Mouse (Mus musculus) cerebellum, adult 9-10 months (tissue): ENCODE results near the gene A1cf.

Experiments used
- DNase-seq: peaks from one replicate; pipeline ENCODE4 v3.0.0; 2022

The A1cf gene

DNA sequence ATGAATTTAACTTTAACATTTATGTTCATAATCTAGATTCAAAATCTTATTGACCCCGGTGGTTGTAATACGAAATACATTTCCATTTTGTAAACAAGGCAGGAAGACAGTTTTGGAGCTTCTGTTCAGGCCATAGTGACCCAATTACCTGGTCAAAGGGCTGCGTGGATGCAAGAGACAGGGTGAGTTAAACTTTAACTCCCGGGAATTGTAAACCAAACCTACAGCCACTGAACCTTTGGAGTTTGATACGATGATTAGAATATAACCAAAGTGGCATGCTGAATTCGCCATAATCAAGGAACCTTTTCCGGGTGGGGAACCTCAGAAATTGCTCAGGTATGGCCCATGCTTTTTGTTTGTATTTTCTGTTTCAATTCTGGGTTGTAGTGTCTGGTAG lies at the start of gene A1cf:
Gene A1cf (plus strand): TSS at position 244 of the 400 bp plus-strand sequence.
- DNase-seq: no peak

DNA sequence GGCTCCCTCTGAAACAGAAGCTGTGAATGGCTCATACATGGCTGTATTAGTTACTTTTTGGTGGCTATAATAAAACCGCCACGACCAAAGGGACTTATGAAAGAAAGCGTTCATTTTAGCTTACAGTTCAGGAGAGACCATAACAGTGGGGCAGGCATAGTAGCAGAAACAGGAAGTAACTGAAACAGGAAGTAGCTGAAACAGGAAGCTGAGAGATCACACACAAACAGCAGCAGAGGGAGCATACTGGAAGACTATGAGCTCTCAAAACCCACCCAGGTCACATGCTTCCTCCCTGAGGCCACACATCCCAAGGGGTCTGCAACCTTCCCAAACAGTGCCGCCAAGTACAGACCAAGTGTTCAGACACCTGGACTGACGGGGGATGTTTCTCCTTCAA lies 34.3 kb upstream of the A1cf start:
- no peak for DNase-seq

DNA sequence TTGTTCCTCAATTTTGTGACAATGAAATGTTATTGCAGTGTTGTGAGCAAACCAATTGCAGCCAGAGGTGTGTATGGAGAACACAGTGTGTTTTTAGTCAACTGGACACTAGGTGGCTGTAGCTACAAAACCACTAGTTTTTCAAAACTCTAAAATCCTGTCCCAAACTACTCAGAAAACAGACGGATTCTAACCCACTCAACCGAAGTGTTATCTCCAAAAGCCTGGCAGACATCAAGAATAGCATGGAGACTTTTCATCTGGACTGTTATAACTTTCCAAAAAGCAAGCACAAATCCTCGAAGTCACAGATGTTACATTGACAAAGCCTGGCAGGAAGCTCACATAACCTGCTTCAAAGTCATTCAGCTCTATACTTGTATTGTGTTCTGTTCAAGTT lies 6.7 kb upstream of the A1cf start:
- DNase-seq: no peak

DNA sequence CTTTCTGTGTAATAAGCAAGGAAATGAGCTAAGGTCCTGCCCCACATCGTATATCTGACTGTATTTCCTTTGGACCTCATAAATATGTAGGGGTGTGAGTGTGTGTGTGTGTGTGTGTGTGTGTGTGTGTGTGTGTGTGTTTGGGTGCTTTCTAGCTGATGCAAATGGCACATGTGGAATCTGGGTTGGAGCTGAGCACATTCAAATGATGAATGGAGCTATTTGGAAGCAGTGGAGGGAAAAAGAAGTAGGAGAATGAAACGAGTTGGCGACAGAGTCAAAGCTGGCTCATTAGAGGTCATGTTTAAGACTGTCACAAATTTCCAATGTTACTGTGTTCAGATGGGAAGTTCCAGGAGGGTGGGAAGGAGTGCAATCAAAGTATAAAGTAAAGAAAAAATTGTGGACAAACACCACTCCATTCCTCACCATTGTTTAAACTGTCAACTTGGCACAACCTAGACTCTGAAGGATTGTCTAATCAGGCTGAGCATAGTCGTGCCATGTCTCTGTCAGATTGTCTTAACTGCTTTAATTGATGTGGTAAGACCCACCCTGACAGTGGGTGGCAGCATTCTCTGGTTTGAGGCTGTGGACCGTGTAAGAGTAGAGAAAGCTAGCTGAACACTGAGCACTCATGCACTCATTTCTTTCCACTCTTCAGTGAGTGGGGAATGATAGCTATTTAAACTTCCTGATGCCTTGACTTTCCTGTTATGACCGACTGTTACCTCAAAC lies 5.9 kb upstream of the A1cf start:
- DNase-seq: no peak

DNA sequence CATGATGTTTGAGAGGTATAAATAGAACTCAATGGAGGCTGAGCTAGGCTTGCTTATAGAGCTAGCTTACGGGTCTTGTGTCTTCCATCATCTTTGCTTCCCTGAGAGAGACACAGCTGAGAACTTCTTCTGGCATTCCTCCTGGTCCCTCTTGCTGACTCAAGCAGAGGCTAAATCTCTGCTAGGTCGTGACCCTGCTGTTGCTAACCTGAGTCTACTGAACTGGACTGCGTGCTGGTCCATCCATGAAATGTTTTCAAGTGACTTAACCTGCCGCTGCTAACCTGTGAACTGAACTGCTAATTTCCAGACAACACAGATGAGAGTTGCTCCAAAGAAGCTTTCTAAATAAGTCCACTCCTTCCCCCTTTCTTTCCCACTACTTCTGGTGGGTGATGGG lies 3.1 kb upstream of the A1cf start:
- DNase-seq: no peak

DNA sequence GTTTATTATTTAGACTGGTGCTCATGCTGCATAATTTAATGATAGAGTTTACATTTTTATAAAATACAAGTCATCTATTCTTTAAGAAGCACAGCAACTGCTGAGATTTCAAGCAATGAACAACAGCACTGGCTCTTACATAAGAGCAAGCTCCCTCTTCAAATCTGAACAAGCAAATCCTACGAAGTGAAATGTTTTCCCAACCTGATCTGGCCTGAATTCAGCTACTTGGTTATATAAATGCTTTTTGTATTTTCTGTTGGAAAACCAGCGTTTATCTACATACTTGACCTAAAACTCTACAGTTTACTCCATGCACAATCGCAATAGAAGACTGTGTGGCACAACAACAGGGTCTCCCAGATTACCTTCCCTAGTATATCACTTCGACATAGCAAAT lies 488 bp upstream of the A1cf start:
- no peak for DNase-seq

DNA sequence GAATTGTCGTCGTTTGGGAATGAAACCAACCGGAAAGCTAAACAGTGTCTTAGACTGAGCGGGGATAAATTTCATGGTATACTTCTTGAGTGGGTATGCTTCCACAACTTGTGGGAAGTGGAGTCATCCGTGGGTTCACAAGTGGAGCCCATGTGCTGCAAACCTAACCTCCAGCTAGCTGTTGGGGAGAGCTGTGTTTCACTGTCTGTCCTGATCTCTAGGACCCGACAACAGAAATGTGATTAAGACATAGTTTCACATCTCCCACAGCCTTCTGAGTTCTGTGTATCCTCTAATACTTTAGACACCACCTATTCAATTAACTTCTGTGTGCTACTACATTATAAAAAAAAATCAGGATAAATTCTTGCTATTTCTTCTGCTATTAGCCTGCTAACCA lies 407 bp downstream of the A1cf start:
- DNase-seq: no peak

DNA sequence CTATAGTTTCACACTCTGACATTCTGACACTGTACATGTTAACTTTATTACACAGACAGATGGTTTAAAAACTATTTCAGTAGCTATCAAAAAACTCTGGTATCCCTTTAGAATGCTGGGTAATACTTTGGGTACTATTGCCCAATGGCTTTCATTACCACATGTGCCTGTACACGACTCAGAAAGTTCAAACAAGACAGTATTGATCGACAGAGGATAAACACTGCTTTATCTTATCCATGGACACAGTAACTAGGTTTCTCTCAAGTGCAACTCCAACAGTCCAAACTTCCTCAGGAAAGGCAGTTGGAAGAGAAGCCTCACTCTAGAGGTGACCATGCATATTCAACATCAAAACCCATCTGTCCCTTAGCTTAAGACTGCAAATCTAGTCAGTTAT lies 2.8 kb downstream of the A1cf start:
- DNase-seq: no peak

DNA sequence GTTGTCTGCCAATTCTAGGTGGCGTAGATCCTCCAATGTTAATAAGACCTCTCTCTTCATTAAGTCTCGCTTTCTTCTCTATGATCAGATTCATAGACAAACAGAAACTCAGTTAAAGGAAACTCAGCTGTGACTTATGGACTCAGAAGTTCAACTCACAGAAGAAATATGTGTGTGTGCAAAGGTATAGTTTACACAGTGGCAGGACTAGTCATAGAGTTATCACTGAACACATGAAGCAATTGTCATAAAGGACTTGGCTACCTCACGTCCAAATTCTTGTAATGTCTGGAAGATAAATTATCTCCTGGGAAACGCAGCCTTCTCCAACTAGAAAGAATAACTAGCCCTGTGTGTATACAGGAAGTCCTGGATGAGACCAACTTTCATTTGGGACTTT lies 9.4 kb downstream of the A1cf start:
- no peak for DNase-seq

DNA sequence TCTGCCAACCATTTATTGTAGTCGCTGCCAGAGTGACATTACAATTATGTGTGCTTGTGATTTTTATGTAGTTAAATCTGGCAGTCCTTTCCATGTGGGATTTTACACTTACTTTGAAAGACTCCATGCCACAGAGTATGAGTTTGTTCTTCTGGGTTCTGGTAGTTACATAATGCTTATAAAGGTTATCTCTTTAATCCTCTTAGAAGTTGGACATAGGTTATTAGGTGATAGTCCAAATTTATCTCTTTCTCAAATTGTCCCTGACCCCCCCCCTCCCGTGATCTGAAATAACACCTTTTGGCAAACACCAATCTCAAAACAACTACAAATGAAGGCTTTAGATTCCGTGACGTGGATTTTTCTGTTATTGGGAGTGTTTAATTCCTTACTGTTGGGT lies 16.0 kb downstream of the A1cf start:
- no peak for DNase-seq

DNA sequence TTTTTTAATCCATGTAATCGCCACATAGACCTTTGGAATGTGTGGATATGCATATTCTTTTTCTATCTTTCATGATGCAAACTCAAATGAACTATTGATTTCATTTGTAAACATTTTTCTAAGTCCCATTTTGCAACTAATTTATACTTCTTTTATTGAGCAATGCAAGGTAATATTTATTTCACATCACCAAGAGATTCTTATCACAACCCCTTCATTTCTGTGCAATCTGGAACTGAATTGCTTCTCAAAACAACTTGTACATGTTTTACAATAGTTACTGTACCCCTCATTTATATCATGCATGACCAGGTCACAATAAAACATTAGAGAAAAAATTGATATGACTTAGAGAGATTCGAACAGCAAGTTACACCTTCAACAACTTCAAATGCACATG lies 18.7 kb downstream of the A1cf start:
- DNase-seq: no peak

DNA sequence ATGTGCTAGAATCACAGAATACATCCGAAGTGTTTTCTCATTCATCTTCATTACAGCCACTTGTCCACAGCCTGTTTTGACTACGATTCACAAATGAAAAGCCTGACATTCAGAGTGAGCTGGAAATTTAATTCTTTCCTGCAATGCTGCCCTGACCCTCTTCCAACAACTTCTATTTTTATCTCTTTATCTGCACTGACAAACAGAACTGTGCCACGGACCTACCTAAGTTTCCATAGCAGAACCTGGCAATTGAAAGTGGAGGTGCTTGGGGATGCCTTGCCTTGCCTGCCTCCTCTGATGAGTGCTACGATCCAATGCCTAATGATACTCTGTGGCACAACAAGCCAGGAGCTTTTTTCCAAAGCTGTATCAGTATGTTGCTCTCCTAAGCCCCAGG lies 21.4 kb downstream of the A1cf start:
- no peak for DNase-seq

DNA sequence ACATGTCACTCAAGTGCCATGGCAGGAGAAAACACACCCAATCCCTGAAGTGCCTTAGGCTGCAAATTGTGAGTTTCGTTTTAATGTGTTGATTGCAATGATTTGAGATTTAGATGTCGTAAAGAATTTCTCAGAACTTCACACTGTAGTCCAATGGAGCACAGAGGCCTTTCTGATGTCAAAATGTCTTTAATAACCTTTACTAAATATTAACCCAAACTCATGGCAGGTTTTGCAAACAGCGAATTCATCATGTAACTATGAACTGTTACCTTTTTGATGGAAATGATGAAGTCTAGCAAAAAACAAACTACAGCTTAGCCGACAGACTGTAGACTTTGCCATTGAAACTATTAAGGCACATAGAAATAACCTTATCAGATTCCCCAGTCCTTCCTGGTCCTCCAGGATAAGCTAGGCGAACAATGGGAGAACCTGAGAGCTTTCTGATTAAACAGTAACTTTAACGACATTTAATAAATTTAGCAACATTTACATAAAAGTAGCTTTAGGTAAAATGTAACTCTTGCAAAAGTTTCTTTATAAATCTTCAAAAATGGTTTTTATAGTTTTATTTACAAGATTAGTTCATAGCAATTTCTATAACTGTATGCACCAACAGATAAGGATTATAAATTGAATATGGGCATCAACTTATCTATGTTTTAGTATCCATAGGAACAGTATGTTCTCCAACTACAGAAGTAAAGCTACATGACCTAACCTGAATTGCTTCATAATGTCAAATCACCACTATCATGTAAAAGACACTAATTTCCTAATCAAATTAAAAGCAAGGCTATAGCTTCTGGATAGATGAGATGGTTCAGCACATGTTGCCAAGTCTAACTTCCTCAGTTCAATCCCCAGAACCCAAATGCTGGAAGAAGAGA lies 22.7 kb downstream of the A1cf start:
- DNase-seq: no peak

DNA sequence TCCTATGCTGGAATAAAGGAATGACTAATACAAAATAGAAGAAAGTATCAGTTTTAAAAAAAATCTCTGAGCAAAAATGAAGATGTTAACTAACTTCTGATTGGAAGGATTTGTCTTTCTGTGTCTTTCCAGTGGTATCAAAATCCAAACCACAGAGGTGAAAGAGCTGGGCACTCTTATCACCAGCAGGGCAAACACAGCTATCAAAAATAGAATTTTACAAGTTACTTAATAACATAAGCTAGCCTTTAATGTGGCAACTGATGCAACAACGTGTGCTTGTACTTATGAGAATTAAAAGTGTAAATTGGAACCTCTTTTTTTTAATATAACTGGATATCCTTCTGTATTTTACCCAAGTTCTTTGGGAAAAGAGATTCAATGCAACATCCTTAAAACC lies 27.4 kb downstream of the A1cf start:
- DNase-seq: no peak

DNA sequence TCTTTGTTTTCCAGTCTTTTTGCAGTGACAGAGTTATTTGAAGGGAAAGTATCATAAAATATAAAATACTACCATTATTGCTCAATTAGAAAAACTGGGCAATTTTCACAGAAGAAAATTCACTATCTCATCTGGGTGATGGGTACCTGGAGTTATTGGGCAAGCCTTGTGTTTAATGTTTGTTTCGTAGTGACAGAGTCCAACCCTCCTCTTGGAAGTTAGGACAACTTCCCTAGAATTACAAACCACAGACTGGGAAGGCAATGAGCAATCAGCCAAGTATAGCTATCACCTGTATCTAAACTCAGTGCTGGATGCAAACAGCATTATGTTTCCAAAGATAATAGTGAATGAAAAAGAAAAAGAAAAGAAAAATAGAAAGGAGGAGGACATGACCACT lies 28.1 kb downstream of the A1cf start:
- no peak for DNase-seq

DNA sequence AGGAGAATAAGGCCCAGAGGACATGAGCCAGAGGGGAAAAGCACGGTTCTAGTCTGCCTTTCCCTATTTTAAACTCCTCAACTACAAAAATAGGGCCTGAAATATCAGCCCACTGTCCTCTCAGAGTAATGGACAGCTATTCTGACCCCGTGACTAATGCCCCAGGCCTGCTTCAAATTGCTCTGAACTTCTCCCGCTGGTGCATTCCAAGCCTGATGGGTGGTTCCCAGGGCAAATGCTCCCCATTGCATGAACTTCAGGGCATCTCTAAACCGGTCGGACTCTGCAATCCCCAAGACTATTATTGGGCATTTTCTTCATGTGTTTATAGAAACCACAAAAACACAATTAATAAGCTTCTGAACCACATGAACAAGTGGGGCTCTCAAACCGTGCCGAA lies 37.1 kb downstream of the A1cf start:
- no peak for DNase-seq

DNA sequence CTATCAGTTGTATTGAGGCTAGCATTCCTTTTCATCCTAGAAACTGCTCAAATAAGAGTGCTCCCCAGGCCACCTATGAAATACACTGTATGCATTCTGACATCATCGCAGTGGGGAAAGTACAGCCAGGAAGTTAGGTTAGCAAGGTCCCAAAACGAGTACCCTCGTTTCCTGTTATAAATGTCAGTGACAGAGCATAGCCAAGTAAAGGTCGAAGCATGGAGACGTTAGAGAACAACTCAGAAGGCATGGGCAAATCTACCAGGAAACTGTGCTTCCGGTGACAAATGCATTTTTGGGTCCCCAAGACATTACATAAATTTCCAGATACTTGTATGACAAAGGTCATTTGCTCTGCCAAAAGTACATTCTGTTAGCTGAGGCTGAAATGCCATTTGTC lies 41.9 kb downstream of the A1cf start:
- DNase-seq: no peak

DNA sequence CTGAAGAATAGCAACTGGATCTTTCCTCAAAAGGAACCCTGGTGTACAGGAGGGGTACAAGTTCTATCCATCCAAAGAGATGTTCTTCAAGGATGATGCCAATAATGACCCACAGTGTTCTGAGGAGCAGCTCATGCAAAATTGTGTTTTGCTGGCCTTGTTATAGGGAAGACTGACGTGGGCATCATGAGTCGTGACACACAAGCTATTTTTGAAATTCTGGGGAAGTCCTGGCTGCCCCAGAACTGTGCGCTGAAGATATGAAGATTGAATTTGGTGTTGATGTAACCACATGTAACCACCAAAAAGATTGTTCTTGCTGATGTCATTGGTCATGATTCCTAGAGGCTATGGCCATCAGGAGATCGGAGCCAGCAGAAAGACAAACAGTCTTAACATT lies 45.4 kb downstream of the A1cf start:
- DNase-seq: no peak

DNA sequence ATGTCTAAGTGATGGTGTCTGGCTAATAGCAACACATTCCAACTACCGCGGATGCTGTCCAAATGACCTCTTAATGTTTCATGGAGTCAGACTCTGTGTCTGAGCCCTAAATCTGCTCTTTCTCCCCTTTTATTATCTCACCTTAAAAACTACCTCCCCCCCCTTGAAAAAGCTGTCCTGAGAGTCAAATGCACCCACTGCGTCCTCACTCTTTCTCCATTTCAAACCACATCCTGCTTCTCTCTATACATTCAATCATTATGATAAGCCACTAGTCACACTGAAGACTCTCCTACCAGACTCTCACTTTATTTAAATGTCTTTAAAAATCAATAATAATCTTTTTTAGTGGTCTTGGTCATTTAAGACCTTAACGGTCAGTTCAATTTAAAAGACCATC lies 51.8 kb downstream of the A1cf start:
- DNase-seq: no peak

DNA sequence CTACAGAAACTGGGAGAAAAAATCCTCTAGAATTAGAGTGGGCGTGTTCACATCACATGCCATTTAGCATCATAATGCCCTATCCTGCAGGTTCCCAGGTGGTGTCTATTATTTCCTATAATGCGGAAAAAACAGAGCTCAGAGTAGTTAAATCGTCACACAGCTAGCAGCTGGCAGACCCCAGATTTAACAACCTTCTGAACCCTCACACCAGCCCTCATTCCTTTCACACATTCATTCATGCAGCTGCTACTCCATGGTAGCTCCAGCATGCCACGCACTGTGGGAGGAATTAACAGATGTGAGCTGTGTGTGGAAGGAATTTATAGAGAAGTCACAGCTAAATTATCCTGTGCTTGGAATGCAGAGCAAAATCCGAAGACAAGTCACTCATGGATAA lies 53.3 kb downstream of the A1cf start:
- DNase-seq: no peak

DNA sequence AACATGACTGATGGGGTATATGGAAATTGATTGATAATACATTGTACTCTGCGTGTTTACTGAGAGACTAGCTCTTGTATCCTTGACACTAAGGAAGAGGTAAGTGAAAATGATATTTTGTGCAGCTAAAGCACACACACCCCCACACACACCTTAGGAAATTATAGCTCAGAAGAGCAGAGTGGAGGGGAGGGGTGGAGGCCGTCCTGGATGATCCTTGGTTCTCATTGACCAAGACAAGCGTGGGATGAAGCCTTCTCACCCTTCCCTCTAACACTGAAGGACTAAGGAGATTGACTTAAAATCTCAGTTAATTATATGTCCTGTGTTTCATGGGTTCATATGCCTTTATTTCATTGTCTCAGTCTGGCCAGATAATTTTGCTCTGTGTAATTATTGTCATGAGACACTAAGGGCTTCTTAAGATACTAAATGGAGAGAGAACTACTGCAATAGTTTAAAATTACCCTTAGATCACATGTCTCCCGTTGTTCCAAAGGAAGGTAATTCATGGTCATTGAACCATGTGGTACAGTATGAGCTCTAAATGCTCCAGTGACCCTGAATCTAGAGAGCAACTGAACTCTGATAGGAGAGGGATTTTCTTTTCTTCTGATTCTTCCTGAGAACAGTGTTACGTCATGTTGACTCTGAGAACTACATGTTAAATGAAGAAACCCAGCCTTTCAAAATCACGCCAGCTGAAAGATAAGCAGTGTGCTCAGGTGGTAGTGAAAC lies 55.2 kb downstream of the A1cf start:
- DNase-seq: no peak

DNA sequence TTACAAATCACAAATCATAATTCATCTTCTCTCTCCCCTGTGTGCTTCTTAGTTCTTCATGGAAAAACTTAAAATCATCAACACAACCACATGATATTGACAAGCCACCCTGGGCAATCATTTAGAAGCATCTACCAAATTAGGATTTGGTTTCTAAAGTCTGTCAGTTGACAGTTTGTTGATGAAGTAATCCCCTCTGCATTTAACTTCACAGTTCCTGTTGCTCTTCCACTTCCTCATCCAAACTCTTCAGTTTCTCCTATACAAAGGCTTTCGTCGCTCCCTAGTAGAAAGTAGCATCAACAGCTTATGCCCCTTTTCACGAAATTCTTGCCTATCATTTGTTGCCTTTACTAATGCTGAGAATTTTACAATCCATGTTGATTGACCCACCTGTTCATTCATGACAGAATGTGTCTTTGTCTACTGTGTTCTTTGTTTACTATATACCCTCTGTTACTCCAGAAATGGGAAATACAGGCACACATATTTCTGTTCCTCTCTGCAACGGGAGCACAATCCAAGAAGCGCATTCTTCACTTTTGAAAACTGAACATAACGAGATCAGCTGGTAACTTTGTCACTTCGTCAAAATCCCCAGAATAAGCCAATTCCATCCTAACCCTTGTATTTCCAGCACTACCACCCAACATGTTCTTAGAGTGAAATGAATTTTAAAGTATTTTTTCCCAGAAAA lies 82.4 kb downstream of the A1cf start:
- no peak for DNase-seq

DNA sequence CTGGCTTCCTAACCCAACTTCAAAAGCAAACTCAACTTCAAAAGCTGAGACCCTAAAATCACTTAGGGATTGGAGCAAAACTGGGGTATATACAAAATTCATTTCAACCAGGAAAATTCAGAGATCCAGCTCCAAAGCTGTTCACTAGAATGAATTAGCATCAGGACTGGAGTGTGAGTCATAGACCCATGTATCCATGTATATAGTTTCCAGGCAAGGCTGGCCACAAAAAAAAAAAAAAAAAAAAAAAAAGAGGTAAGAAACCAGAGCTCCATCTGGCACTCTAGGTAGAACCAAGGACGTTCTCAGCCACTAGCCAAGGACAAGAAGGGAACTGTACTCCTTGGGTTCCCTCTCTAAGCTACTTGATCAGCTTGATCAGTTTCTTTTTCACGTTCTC lies 85.2 kb downstream of the A1cf start:
- no peak for DNase-seq
